Comparison of ENCODE assay signal across 17 mouse cellular contexts in the genomic region with DNA sequence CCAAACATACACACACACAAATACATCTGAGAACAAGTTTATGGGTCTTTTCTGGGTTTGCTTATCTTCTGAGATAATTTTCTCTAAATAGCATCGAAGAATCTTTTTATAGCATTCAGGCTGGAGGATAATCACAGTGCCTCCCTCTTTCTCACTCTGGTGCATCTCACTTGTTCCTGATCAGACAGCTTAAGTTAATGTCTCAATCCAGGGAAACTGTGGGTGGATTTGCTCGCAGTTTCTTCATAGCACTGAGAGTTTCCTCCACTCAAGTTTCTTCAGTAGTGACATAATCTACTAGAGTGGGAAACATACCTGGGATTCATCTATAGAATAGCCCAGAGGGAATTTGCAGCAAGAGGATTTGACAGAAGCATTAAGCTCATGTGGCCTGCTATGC.
"Had no signal": no experiment of that assay in that cellular context is flagged by ENCODE, and none has a peak within 500 bp of the region (broad histone marks: within the 10 kb centered on the region; RNA-seq: fewer than 3 reads in every experiment).

No protein-coding gene starts in this region.

- H3K9me3 ChIP-seq: liver, embryonic 13.5 days; stomach, embryonic 15.5 days had no signal

- H3K9ac ChIP-seq: liver, embryonic 13.5 days; stomach, embryonic 15.5 days had no signal

- H3K4me1 ChIP-seq: liver, embryonic 13.5 days; stomach, embryonic 15.5 days had no signal

- H3K27ac ChIP-seq: kidney, postnatal 0 days; layer of hippocampus, adult 2 months; liver, embryonic 13.5 days; stomach, embryonic 15.5 days had no signal

- H3K36me3 ChIP-seq: liver, embryonic 13.5 days; stomach, embryonic 15.5 days had no signal

- H3K4me3 ChIP-seq: layer of hippocampus, adult 2 months; liver, embryonic 13.5 days; stomach, embryonic 15.5 days had no signal

- H3K4me2 ChIP-seq: liver, embryonic 13.5 days; midbrain, embryonic 11.5 days; stomach, embryonic 15.5 days had no signal

- H3K27me3 ChIP-seq: liver, embryonic 13.5 days; stomach, embryonic 15.5 days had no signal

- DNase-seq: kidney, adult 2 months; kidney, postnatal 25 days; layer of hippocampus, adult 9-11 months; liver, embryonic 13.5 days; lung, adult 2 months; lung, postnatal 14 days; lung, postnatal 4 days; midbrain, embryonic 14.5 days; right cerebral cortex, postnatal 14 days; spleen, adult 18-20 months; thymus, adult 18-20 months; thymus, postnatal 36 days had no signal

- ATAC-seq: intestine, postnatal 0 days had no signal
